Mouse (Mus musculus) kidney, postnatal 36 days (tissue): ENCODE measurements around the gene Ang2.
A peak's percentile ranks its signal among the peaks of the same experiment; 100 is the strongest.
"Not testable (repeated sequence)": the region's sequence is repeated elsewhere in the genome, so short reads cannot be mapped to it uniquely, and the experiment has no call there.

ENCODE experiments used
- DNase-seq, 2 experiments: peaks; one replicate each; pipeline ENCODE4 v3.0.0; 2021 to 2022; ENCODE audit warnings: mixed read lengths in 2 of 2

Gene Ang2

DNA sequence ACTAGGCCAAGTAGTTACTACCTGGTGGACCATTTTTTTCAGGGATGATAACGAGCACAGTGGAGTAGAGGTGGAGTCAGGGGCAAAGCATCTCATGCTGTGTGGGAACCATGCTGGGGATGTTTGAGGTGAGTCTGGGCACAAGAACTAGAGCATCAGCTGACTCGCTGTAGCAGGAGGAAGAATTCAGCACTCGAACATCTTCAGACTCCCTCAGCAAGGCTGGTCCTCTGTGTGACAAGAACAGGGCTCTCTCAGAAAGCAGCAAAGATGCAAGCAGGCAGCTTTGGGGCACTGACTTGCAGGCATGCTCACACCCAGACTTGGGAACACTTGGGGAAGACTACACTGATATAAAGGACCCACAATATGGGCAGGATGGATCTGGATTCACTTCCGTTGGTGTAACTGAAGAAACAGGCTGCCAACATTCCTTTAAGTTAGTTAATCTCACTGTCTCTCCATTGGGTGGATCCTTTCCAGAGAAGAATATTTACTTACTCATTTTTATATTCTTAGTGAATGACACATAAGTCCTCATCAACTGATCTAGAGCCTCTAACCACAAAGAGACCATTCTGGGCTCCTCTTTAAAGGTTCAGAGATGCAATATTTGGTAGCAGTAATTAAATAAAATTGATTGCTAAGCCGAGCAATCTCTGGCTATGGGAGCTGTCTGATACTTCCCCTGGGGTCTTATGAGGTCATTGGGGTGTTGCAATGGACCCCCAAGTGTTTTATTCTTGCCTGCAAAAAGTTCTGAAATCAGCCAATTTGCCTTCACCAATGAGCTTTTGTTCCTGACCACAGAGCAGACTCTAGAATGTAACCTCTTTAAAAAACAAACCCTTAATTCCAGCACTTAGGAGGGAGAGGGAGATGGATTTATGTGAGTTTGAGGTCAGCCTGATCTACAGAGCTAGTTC, at the start of gene Ang2:
Gene Ang2, minus strand, starts transcription at position 51 of the 926 bp plus-strand sequence.
- no peak for DNase-seq

DNA sequence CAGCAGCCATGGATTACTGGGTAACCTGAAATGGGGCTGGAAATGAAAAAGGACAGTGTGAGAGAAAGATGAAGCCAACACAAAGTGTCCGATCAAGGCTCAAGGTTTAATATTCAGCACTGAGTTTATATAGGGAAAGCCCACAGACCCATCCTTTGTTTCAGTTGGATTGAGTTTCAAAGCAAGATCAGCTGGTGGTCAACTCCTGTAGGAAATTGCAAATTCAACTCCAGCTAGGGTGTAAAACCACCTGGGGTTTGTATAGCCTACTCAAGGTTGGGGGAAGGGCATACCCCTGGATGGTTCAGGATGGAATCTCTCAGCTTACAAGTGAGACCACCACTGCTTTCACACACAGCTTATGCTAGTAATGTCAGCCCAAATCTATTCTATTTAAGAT, 48.8 kb upstream of the Ang2 start:
- DNase-seq = no peak

DNA sequence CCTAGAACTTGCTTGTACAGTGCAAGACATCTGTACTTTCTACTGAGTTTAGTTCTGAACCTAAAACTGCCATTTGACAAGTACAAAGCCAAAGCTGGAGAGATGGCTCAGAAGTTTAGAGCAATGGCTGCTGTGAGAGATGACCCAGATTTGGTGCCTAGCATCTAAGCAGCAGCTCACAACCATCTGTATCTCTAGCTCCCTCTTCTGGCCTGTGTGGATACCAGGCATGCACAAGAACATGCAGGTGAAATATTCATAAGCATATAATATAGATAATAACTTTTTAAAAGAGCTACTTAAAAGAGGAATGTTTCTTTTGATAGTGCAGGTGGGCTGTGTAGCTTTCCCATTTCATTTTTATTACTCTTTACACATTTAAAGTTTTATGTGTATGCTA, 42.0 kb upstream of the Ang2 start:
- peak; percentile 56 to 66 for DNase-seq

DNA sequence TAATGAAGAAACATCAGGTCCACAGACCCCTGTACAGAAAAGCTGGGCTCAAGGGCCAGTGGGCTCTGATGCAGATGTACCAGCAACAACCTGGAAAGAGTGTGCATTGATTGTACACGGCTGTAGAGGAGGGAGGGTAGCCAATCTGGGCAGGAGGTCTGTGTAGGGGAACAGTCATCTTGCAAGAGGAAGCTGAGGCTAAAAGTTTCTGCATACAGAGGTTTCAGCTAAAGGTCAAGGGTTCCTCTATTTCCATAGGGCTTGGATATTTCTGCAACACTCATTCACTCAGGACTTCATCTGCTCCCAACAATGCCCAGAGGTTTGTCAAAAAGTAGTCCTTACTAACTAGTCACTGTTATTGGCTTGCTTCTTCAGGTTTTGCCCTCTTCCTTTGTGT, 38.5 kb upstream of the Ang2 start:
- not testable (repeated sequence) for DNase-seq

DNA sequence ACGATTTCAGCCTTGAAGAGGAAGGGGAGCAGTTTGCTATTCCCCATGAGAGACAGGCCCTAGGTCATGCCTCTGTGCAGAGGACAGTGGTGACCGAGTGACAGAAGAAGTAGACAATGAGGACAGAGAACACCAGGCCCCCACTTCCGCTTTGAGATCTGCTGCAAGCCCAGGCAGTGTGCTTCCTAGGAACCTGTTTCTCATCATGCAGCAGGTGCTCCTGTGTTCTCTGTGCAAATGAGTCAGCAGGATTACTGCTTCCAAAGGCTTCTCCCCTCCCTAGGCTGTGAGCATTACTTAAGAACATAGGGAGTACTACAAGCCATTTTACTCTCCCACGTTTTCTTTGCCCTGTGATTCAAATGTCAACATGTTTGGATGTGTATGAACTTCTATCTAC, 30.7 kb upstream of the Ang2 start:
- DNase-seq = not testable (repeated sequence)

DNA sequence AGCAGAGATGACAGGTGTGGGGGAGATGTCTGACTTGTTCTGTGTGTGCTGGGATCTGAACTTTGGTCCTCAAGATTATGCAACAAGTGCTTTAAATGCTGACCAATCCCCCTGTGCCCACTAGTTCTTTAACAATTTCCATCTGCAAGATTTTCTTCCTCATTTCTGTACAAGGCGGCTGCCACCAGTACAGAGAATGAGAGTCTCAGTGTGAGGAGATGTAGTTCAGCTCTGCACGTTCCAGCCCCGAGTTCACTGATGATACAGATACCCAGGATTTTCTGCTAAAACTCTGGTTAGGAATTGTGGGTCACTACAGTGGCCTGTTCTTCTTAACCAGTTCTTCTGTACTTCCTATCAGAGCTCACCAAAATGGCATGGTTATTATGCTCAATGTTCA, 21.1 kb upstream of the Ang2 start:
- not testable (repeated sequence) for DNase-seq

DNA sequence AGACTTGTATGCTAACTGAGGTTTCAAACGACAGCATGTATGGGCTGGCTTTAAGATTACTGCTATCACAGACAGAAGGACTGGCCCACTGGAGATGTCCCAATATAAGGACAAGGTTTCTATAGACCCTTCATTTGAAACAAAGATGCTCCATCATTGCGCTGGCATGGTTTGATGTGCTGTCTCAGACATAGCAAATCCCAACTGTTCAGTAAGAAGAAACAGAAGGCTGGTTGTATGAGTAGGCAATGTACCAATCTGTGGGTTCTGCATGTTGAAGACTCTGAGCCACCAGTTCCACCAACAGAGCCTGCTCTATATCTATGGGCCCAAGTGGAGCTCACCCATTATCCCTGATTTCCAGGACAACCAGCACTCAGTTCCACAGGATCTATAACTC, 4.2 kb upstream of the Ang2 start, which contains the start of gene Ear14:
Gene Ear14, plus strand, starts transcription at position 277 of the 400 bp plus-strand sequence.
- no peak for DNase-seq

DNA sequence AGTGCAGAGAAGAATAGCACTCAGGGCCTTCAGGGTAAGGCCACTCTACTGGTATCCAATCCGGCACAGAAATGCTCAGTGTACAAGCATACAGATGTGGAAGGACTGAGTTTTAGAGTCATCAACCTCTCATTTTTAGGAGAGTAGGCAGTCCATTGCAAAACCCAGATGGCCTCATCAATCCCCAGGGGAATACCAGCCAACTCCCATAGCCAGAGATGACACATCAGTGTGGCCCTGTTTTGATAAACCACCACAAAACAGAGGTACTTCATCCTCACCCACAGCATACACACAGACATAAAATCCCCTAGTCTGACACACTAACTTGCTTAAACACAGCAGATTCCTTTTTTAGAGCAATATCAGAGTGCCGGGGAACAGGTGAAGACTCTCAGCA, 1.5 kb upstream of the Ang2 start:
- no peak for DNase-seq

DNA sequence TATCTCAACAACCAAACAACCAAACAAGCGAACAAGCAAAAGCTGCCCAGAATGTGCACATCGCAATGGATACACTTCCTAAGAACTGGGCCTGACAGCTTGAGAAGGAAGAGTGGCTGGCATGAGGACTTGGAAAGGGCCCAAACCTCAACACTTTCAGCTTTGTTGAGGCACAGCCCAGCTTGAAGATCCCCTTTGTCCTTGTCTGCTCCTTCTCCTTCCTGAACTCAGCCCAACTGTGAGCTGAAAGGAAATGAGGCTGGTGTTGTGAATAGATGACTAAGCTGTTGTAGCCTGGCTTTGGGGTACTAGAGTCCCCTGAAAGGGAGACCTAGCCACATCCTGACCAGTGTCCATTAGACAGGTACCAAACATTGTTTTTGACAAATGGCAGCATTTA, 1.1 kb upstream of the Ang2 start:
- DNase-seq = no peak

DNA sequence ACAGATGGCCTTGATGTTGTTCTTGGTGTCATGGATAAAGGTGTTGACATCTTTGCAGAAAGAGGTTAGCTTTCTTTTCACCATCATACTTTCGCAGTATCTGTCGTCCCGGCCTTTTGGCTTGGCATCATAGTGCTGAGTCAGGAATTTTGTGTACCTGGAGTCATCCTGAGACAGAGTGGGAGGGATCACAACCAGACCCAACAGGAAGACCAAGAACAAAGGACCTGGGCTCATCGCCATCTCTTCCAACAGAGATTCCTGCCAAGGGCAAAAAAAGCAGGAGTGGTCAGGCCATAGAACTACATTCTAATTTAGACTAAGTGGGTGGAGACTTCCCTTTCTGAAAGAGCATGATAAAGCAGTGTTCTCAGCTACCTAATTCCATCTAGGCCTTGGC, 3.3 kb downstream of the Ang2 start:
- peak; percentile 45 to 56 for DNase-seq

DNA sequence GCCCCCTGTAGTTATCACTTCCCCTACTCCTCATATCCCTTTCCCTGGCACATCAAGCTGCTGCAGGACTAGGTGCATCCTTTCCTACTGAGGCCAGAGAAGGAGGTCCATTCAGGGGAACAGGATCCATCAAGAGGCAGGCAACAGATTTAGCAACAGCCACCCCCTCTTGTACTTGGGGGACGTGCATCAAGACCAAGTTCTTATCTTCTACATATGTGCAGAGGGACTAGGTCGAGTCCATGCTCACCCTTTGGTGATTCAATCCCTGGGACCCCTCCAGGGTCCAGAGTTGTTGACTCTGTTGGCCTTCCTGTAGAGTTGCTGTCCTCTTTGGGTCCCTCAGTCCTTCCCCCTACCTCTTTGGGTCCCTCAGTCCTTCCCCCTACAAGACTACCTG, 17.9 kb downstream of the Ang2 start:
- DNase-seq = not testable (repeated sequence)

DNA sequence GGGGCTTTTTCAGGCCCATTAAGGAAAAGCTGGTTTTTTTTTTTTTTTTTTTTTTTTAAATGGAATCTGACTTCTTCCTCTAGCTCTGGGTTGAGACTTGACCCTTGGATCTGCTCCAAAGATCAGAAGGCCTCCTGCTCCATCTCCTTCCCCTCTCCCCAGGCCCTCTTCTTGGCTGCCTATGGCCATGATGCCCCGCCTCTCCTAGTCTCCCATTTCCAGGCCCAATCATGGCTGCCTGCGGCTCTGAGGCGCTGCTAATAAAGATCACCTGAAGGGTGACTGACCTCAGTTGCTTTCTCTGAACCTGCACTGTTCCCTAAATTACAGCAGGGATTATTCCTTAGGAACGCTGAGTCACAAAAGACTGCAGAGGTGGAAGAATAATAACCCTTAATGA, 25.1 kb downstream of the Ang2 start:
- DNase-seq = peak in 1 of 2 experiments; percentile 8

DNA sequence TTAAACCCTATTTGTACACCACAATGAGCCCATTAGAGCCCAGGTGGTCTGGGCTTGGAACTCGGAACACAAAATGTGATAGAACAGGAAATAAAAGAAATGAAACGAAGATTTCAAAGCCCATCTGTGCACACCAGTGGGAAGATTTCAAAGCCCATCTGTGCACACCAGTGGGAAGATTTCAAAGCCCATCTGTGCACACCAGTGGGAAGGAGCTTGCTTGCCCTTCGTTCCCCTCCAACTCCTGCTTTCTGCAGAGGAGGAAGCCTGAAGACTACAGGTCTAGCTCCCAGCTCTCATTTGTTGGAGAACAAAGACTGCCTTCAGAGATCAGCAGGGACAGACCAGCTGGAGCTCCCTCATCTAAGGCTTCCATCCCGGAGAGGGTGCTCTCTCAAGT, 26.0 kb downstream of the Ang2 start:
- not testable (repeated sequence) for DNase-seq

DNA sequence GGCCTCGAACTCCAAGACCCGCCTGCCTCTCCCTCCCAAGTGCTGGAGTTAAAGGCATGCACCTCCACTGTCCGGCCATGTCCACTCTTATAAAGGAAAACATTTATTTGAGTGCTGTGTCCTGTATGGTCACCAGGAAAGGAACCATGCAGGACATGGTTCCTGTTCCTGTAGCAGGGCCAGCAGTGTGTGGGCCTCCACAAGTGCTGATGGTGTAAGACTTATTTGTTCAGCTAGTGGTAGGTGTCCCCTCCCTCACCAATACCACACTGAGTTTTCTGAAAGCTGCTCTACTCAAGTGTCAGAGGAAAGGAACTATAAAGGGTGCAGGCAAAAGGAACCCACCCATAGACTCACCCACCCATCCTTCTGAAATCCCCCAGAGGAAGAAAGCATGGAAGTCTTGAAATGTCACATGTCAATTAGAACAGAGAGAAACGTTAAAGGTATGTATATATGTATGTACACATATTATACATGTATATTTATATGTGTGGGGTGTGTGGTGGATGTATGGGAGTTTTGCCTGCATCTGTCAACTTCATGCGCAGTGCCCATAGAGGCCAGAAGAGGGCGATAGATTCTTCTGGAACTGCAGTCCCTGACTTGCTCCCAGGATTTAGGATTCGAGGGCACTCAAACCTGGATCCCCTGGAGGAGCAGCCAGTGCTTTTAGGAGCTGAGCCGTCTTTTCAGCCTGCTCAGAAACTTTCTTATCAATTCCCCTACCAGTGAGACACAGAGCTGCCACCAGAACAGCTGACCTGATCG, 26.7 kb downstream of the Ang2 start:
- DNase-seq = peak; percentile 21 to 69

DNA sequence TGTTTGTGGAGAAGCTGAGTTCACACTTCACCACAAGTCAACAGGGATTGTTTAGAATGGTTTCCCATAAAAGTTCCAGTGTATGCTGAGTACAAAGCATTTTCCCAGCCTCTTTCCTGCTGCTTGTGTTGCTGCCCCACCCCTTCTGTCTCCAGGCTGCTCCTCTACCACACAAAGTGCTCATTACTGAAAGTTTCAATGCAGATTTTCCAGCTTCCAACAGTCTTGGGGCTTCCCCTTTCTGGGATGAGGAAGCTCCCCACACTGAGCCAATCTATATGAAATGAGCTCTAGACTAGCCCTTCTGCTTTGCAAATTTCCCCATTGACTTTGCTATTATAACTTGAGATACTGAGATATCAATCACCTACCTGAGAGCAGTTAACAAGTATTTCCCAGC, 32.9 kb downstream of the Ang2 start:
- no peak for DNase-seq

DNA sequence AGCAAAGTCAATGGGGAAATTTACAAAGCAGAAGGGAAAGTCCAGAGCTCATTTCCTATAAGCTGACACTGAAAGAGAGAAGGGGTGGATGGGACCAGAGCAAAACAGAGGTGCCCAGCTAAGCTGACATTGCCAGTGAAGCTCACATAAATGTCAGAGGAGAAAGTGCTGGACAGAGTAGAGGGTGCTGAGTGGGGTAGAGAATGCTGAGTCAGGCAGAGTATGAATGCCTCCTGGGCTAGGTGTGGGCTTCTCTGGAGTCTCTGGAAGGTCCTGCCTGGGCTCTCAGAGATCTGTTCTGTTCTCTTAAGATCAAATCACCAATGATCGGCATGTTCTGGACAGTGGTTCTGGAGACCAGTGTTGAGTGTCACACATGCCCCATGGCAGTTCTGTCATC, 33.5 kb downstream of the Ang2 start:
- no peak for DNase-seq

DNA sequence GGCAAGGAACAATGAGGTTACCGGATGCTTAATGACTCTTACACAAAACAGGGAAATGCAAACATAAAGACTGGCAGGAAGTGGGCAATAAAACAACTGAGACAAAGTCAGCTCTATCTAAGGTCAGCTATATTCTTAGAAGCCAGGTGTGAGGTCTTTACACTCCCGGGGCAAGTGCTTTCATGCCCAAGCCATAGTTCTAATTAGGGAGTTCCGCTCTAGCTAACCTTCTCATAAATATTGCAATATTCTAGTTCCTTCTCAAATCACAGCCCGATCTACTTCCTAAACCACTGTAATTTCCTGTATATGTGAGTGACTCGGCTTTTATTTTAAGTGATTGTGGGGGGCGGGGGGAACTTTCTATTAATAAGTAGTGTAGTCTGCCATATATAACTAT, 35.6 kb downstream of the Ang2 start:
- not testable (repeated sequence) for DNase-seq

DNA sequence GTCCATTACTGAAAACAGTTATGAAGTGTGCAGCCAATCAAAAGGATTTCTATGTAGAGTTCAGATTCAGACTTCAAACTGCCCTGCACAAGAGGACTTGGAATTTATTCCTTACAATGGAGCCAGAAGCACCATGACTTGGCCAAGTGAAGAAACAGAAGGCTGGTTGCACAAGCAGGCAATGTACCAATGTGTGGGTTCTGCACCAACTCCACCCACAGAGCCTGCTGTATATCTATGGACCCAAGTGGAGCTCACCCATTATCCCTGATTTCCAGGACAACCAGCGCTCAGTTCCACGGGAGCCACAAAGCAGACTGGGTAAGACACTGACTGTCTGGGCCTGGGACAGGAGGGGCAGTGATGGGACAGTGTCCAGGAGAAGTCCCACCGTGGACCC, 37.0 kb downstream of the Ang2 start, which contains the start of gene Rnase2b:
Gene Rnase2b, plus strand, starts transcription at position 285 of the 400 bp plus-strand sequence.
- DNase-seq = not testable (repeated sequence)

DNA sequence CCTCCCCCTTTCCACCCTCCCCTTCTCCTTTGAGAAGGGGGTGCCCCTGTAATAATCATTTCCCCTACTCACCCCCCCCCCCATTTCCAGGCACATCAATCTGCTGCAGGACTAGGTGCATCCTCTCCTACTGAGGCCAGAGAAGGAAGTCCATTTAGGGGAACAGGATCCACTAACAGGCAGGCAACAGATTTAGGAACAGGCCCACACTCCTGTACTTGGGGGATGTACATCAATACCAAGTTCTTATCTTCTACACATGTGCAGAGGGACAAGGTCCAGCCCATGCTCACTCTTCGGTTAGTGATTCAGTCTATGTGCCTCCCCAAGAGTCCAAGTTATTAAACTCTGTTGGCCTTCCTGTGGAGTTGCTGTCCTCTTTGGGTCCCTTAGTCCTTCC, 41.9 kb downstream of the Ang2 start:
- DNase-seq = no peak

DNA sequence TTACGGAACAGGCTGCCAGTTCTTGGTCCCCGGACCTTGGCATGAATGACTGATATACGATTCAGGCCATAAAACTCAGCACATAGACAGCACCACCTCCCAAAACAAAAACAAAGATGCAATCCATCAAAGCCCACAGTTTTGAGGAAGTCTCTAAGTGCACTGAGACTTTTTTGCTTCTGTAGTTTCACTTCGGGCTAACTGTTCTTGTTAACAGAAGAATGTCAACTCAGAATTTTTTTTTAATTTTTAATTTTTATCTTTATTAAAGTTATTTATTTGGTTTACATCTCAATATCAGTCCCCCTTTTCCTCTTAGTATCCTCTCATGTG, 42.2 kb downstream of the Ang2 start:
- DNase-seq = no peak

DNA sequence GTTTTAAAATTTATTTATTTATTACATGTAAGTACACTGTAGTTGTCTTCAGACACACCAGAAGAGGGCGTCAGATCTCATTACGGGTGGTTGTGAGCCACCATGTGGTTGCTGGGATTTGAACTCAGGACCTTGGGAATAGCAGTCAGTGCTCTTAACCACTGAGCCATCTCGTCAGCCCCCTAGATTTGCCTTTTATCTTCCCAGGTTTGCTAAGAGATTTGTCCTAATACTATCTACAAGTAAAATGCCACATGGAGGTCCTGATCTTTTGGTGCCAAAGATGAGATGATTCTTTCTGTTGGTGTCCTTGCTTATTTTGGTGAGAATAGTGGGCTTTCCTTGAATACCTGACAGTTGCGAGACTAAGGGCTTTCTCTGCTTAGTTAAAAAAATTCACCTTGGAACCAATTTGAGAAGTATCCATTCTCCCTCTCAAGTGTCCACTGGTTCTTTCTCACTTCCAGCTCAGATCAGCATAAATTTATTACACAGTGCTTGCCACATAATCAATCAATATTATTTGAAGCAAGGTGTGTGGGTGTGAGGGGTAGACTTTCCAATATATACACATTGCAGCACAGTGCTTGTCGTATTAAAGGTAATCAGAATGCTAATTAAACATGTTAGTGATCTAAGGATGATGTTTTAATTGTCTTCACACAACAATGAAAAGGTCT, 42.8 kb downstream of the Ang2 start:
- DNase-seq = no peak

DNA sequence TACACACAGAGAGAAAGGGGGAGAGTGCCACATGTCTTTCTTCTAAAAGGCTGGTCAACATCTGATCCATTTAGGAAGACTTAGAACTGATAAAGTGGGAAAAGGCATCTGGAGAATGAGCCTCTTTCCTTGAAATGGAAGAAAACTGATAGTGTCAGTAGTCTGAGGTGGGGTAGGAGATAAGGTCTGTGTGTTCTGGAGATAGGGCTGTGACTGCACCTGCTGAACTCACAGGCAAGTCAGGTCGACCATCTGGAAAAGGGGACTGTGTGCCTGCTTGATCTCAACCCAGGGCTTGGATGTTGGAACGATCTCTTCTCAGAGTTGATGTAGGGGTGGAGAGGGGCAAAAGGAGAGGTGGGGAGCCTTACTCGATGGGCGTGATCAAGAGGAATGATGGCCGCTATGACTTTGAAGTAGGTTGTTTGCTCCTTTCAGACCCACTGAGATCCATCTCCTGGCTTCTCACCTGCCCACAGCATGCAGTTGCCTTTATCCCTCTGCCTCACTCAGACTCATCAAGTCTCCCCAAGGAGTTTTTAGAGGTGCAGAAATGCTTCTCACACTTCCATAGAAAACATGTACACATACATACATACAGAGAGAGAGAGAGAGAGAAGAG, 46.6 kb downstream of the Ang2 start:
- no peak for DNase-seq
